Mouse (Mus musculus): ENCODE data around the gene Gm2431.

Gm2431 gene

DNA sequence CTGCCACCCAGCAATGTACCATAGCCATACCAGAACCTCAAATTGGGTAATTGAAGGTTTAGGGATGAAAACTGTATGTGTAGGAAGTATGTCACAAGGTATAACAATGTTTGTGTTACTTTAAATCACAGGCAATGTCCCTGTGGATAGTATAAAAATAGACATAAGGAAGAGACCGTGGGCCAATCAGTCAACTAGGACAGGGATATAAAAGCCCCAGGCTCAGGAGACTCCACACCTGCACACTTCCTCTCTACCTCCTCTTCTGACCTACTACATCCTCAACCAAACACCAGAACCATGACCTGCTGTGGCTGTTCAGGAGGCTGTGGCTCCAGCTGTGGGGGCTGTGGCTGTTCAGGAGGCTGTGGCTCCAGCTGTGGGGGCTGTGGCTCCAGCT, 46.6 kb downstream of the Gm2431 start, which contains the start of gene Gm7579:
Gene Gm7579 (plus strand): TSS at position 301 of the 400 bp plus-strand sequence.
- DNase-seq (ENCODE audit: low spot score) = no peak

Data from MN1 (cell line).